Mouse (Mus musculus): Measurements from ENCODE around the gene Jak1.

Gene Jak1

GRCm38 (mm10) chr4:101192241-101192976 is 72.7 kb downstream of the Jak1 start:
- no peak for DNase-seq (ENCODE audit: low spot score in 2 of 2)

GRCm38 (mm10) chr4:101187381-101187780 is 77.7 kb downstream of the Jak1 start:
- no peak for DNase-seq (ENCODE audit: low spot score in 2 of 2)

- no peak for DNase-seq (ENCODE audit: low spot score in 2 of 2)
These were observed 78.5 kb downstream of the Jak1 start for GRCm38 (mm10) chr4:101186591-101186990.

GRCm38 (mm10) chr4:101185216-101185615 is 79.9 kb downstream of the Jak1 start:
- no peak for DNase-seq (ENCODE audit: low spot score in 2 of 2)

GRCm38 (mm10) chr4:101182603-101183011 is 82.5 kb downstream of the Jak1 start:
- no peak for DNase-seq (ENCODE audit: low spot score in 2 of 2)

- no peak for DNase-seq (ENCODE audit: low spot score in 2 of 2)
These were observed 84.4 kb downstream of the Jak1 start for GRCm38 (mm10) chr4:101180681-101181080.

GRCm38 (mm10) chr4:101179836-101180235 is 85.2 kb downstream of the Jak1 start:
- no peak for DNase-seq (ENCODE audit: low spot score in 2 of 2)

GRCm38 (mm10) chr4:101179076-101179475 is 86.0 kb downstream of the Jak1 start:
- no peak for DNase-seq (ENCODE audit: low spot score in 2 of 2)

GRCm38 (mm10) chr4:101177796-101178195 is 87.3 kb downstream of the Jak1 start:
- DNase-seq (ENCODE audit: low spot score in 2 of 2): no peak

GRCm38 (mm10) chr4:101176123-101176522 is 89.0 kb downstream of the Jak1 start:
- no peak for DNase-seq (ENCODE audit: low spot score in 2 of 2)

- DNase-seq (ENCODE audit: low spot score in 2 of 2): no peak
These were observed 90.0 kb downstream of the Jak1 start for GRCm38 (mm10) chr4:101174916-101175625.

- DNase-seq (ENCODE audit: low spot score in 2 of 2): no peak
These were observed 92.3 kb downstream of the Jak1 start for GRCm38 (mm10) chr4:101172738-101173137.

GRCm38 (mm10) chr4:101168189-101168778 is 96.8 kb downstream of the Jak1 start:
- DNase-seq (ENCODE audit: low spot score in 2 of 2): peak in 1 of 2 experiments; percentile 26

GRCm38 (mm10) chr4:101167777-101168176 is 97.3 kb downstream of the Jak1 start:
- no peak for DNase-seq (ENCODE audit: low spot score in 2 of 2)

GRCm38 (mm10) chr4:101165776-101166175 is 99.3 kb downstream of the Jak1 start:
- no peak for DNase-seq (ENCODE audit: low spot score in 2 of 2)

- no peak for DNase-seq (ENCODE audit: low spot score in 2 of 2)
These were observed 100.4 kb downstream of the Jak1 start for GRCm38 (mm10) chr4:101164673-101165072.

- no peak for DNase-seq (ENCODE audit: low spot score in 2 of 2)
These were observed 100.9 kb downstream of the Jak1 start for GRCm38 (mm10) chr4:101164189-101164588.

GRCm38 (mm10) chr4:101160821-101161220 is 104.3 kb downstream of the Jak1 start:
- no peak for DNase-seq (ENCODE audit: low spot score in 2 of 2)

- DNase-seq (ENCODE audit: low spot score in 2 of 2): no peak
These were observed 105.8 kb downstream of the Jak1 start for GRCm38 (mm10) chr4:101159191-101159764.

- DNase-seq (ENCODE audit: low spot score in 2 of 2): no peak
These were observed 106.8 kb downstream of the Jak1 start for GRCm38 (mm10) chr4:101158282-101158681.

- DNase-seq (ENCODE audit: low spot score in 2 of 2): no peak
These were observed 107.6 kb downstream of the Jak1 start for GRCm38 (mm10) chr4:101157476-101157875.

GRCm38 (mm10) chr4:101155541-101155940 is 109.5 kb downstream of the Jak1 start:
- no peak for DNase-seq (ENCODE audit: low spot score in 2 of 2)
